Mouse (Mus musculus) liver, embryonic 16.5 days (tissue): ENCODE measurements around the gene Gm21209. TPM values are rescaled to one million over a fixed set of nuclear protein-coding genes. Genes with fewer than 3 reads are reported as not detected.
"Not testable (repeated sequence)": the region's sequence is repeated elsewhere in the genome, so short reads cannot be mapped to it uniquely, and the experiment has no call there.

ENCODE experiments used
- ATAC-seq: fragments of 200-750 bp; cut with Nextera tagmentation; 2 replicates; pipeline ENCODE4 v1.8.0; 2017; ENCODE audit warnings: low read depth, mild to moderate bottlenecking, moderate number of reproducible peaks, moderate library complexity
- H3K27ac ChIP-seq: fragments of 300-500 bp; sonication (generic); 2 replicates; pipeline ENCODE4 v1.5.1; 2014; ENCODE audit warnings: mild to moderate bottlenecking, low read length
- H3K27me3 ChIP-seq: fragments of 300-500 bp; sonication (generic); 2 replicates; pipeline ENCODE4 v1.6.1; 2014; ENCODE audit warnings: low read depth, low read length, mixed read lengths; ENCODE audit not compliant: control insufficient read depth, insufficient read depth
- H3K36me3 ChIP-seq: fragments of 300-500 bp; sonication (generic); 2 replicates; pipeline ENCODE4 v1.6.1; 2014; ENCODE audit warnings: mild to moderate bottlenecking; ENCODE audit not compliant: control insufficient read depth, insufficient read depth
- H3K4me1 ChIP-seq: fragments of 300-500 bp; sonication (generic); 2 replicates; pipeline ENCODE4 v1.6.1; 2014; ENCODE audit warnings: low read depth, low read length, mixed read lengths; ENCODE audit not compliant: control insufficient read depth
- H3K4me2 ChIP-seq: fragments of 300-500 bp; sonication (generic); 2 replicates; pipeline ENCODE4 v1.6.1; 2014; ENCODE audit warnings: low read depth, low read length, mixed read lengths
- H3K4me3 ChIP-seq: fragments of 300-500 bp; sonication (generic); 2 replicates; pipeline ENCODE4 v1.5.1; 2014; ENCODE audit warnings: low read depth, mild to moderate bottlenecking, low read length
- H3K9ac ChIP-seq: fragments of 300-500 bp; sonication (generic); 2 replicates; pipeline ENCODE4 v1.6.1; 2014; ENCODE audit warnings: low read depth, low read length
- H3K9me3 ChIP-seq: fragments of 300-500 bp; sonication (generic); replicated peaks from 2 replicates; pipeline ENCODE4 v1.6.1; 2016; ENCODE audit warnings: low read length; ENCODE audit not compliant: control insufficient read depth
- WGBS: fragments of 180-500 bp; shearing (Covaris S2); extraction: QIAGEN DNeasy Blood & Tissue Kit; methylation state at CpG from one replicate; pipeline ENCODE4 v1.1.7; 2014; ENCODE audit not compliant: insufficient replicate concordance; 5-methylcytosine and 5-hydroxymethylcytosine counted together
- polyA plus RNA-seq: library from polyadenylated mRNA; unstranded; fragments of >200 nt; fragmentation: Nextera tagmentation; extraction: Ambion mirVana; gene quantifications from 2 replicates; pipeline ENCODE4 v1.2.1, GENCODE M21; 2015

The Gm21209 gene
- not detected in 2 replicates for polyA plus RNA-seq

DNA sequence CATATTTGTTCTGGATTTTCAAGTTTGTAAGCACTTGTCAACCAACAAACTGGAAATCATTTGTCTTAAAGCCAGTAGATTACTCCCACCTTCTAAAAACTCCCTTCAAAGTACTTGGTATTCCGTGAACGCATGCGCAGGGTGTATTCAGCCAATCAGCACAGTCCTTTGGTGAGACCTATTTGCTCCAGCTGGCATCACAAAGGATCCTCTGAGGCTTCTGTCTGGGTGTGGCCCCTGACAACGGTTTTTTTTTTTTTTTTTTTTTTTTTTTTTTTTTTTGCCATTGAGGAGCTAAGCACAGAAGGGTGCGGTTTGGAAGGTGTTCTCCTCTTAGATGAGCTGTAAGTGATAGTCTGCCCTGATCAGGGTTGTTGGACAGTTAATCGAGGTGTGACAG, at the start of gene Gm21209:
Gm21209 (plus strand) TSS at position 301 of the 400 bp plus-strand sequence.
- not testable (repeated sequence) for H3K36me3 ChIP-seq, ATAC-seq, H3K4me3 ChIP-seq, H3K27me3 ChIP-seq, H3K4me2 ChIP-seq, H3K9ac ChIP-seq, H3K27ac ChIP-seq, H3K4me1 ChIP-seq, H3K9me3 ChIP-seq
- no CpG with 5 or more reads among the region's 6 CpGs for WGBS
